Mouse (Mus musculus) spleen, postnatal 10 days (tissue): ENCODE measurements around the gene Gm10718.
"Not testable (repeated sequence)": the region's sequence is repeated elsewhere in the genome, so short reads cannot be mapped to it uniquely, and the experiment has no call there.

Source experiments
- DNase-seq, 2 experiments: peaks; one replicate each; pipeline ENCODE4 v3.0.0; 2021 to 2022; ENCODE audit warnings: low spot score in 2 of 2

Gm10718 gene

DNA sequence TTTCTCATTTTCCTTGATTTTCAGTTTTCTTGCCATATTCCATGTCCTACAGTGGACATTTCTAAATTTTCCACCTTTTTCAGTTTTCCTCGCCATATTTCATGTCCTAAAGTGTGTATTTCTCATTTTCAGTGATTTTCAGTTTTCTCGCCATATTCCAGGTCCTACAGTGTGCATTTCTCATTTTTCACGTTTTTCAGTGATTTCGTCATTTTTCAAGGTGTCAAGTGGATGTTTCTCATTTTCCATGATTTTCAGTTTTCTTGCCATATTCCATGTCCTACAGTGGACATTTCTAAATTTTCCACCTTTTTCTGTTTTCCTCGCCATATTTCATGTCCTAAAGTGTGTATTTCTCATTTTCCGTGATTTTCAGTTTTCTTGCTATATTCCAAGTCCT, 2.3 kb downstream of the Gm10718 start:
- DNase-seq = peak; percentile 76 to 95

DNA sequence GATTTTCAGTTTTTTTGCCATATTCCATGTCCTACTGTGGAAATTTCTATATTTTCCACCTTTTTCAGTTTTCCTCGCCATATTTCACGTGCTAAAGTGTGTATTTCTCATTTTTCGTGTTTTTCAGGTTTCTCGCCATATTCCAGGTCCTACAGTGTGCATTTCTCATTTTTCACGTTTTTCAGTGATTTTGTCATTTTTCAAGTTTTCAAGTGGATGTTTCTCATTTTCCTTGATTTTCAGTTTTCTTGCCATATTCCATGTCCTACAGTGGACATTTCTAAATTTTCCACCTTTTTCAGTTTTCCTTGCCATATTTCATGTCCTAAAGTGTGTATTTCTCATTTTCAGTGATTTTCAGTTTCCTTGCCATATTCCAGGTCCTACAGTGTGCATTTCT, 2.8 kb downstream of the Gm10718 start:
- peak in 1 of 2 experiments; percentile 56 for DNase-seq

DNA sequence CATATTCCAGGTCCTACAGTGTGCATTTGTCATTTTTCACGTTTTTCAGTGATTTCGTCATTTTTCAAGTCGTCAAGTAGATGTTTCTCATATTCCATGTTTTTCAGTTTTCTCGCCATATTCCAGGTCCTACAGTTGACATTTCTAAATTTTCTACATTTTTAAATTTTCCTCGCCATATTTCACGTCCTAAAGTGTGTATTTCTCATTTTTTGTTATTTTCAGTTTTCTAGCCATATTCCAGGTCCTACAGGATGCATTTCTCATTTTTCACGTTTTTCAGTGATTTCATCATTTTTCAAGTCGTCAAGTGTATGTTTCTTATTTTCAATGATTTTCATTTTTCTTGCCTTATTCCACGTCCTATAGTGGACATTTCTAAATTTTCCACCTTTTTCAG, 3.4 kb downstream of the Gm10718 start:
- peak in 1 of 2 experiments; percentile 57 for DNase-seq

DNA sequence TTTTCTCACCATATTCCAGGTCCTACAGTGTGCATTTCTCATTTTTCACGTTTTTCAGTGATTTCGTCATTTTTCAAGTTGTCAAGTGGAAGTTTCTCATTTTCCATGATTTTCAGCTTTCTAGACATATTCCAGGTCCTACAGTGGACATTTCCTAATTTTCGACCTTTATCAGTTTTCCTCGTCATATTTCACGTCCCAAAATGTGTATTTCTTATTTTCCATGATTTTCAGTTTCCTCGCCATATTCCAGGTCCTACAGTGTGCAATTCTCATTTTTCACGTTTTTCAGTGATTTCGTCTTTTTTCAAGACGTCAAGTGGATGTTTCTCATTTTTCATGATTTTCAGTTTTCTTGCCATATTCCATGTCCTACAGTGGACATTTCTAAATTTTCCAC, 3.9 kb downstream of the Gm10718 start:
- peak in 1 of 2 experiments; percentile 21 for DNase-seq

DNA sequence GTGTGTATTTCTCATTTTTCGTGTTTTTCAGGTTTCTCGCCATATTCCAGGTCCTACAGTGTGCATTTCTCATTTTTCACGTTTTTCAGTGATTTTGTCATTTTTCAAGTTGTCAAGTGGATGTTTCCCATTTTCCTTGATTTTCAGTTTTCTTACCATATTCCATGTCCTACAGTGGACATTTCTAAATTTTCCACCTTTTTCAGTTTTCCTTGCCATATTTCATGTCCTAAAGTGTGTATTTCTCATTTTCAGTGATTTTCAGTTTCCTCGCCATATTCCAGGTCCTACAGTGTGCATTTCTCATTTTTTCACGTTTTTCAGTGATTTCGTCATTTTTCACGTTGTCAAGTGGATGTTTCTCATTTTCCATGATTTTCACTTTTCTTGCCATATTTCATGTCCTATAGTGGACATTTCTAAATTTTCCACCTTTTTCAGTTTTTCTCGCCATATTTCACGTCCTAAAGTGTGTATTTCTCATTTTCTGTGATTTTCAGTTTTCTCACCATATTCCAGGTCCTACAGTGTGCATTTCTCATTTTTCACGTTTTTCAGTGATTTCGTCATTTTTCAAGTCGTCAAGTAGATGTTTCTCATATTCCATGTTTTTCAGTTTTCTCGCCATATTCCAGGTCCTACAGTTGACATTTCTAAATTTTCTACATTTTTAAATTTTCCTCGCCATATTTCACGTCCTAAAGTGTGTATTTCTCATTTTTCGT, 6.1 kb downstream of the Gm10718 start:
- peak; percentile 40 to 63 for DNase-seq

DNA sequence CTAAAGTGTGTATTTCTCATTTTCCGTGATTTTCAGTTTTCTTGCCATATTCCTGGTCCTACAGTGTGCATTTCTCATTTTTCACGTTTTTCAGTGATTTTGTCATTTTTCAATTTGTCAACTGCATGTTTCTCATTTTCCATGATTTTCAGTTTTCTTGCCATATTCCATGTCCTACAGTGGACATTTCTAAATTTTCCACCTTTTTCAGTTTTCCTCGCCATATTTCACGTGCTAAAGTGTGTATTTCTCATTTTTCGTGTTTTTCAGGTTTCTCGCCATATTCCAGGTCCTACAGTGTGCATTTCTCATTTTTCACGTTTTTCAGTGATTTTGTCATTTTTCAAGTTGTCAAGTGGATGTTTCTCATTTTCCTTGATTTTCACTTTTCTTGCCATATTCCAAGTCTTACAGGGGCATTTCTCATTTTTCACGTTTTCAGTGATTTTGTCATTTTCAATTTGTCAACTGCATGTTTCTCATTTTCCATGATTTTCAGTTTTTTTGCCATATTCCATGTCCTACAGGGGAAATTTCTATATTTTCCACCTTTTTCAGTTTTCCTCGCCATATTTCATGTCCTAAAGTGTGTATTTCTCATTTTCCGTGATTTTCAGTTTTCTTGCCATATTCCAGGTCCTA, 7.5 kb downstream of the Gm10718 start:
- peak in 1 of 2 experiments; percentile 65 for DNase-seq

DNA sequence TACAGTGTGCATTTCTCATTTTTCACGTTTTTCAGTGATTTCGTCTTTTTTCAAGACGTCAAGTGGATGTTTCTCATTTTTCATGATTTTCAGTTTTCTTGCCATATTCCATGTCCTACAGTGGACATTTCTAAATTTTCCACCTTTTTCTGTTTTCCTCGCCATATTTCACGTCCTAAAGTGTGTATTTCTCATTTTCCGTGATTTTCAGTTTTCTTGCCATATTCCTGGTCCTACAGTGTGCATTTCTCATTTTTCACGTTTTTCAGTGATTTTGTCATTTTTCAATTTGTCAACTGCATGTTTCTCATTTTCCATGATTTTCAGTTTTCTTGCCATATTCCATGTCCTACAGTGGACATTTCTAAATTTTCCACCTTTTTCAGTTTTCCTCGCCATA, 11.0 kb downstream of the Gm10718 start, which contains the start of gene Gm17535:
Gene Gm17535 (plus strand): TSS at position 301 of the 400 bp plus-strand sequence.
- DNase-seq = not testable (repeated sequence)

DNA sequence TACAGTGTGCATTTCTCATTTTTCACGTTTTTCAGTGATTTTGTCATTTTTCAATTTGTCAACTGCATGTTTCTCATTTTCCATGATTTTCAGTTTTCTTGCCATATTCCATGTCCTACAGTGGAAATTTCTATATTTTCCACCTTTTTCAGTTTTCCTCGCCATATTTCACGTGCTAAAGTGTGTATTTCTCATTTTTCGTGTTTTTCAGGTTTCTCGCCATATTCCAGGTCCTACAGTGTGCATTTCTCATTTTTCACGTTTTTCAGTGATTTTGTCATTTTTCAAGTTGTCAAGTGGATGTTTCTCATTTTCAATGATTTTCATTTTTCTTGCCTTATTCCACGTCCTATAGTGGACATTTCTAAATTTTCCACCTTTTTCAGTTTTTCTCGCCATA, 13.2 kb downstream of the Gm10718 start, which contains the start of gene Gm10715:
Gene Gm10715 (plus strand): TSS at position 301 of the 400 bp plus-strand sequence.
- DNase-seq = not testable (repeated sequence)

DNA sequence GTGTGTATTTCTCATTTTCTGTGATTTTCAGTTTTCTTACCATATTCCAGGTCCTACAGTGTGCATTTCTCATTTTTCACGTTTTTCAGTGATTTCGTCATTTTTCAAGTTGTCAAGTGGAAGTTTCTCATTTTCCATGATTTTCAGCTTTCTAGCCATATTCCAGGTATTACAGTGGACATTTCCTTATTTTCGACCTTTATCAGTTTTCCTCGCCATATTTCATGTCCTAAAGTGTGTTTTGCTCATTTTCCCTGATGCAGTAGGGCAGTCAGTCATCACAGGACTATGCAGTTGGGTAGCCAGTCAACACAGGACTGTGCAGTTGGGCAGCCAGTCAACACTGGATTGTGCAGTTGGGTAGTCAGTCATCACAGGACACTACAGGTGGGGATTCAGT, 14.8 kb downstream of the Gm10718 start:
- DNase-seq = not testable (repeated sequence)
